Mouse (Mus musculus) liver, postnatal 0 days (tissue): Measurements from ENCODE around the gene Hoxc4.

Source experiments
- CTCF ChIP-seq: sonication (generic); IDR thresholded peaks from 2 replicates; pipeline ENCODE4 v1.5.1; 2016; ENCODE audit warnings: antibody characterized with exemption, low read depth
- EP300 ChIP-seq: IDR thresholded peaks from 2 replicates; pipeline ENCODE4 v1.6.1; 2016; ENCODE audit warnings: antibody characterized with exemption, low read depth, mild to moderate bottlenecking

- TF ChIP-seq CTCF (no peak), EP300 (no peak)
Measured at GRCm38 (mm10) chr15:103056396-103056795, 37.7 kb downstream of the Hoxc4 start.
